ENCODE assay signal across 25 mouse cellular contexts in the genomic region with DNA sequence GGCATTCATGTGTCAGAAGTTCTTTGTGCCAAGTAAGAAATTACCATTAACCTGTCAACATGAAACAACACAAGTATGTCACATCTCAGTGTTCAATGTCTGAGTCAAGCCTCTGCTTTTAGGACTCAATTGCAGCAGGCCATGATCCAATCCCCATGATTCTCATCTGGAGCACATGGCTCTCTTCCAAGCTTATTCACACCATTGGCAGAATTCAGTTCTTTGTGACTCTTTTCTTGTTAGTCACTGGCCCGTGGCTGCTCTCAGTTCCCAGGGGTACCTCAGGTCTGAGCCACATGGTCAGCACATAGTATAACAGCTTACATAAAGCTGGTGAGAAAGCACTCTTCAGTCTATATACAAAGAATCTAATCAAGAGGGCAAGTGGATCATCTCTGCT.
DNase-seq lines count a peak whose midpoint lies in the region; ATAC-seq and TF ChIP-seq lines count a peak whose summit lies in the region.
"Had no signal": no experiment of that assay in that cellular context is flagged by ENCODE, and none has a peak within 500 bp of the region (broad histone marks: within the 10 kb centered on the region; RNA-seq: fewer than 3 reads in every experiment).

No protein-coding gene starts in this region.

- H3K4me2 ChIP-seq in forebrain, embryonic 12.5 days, result no peak overlapping the region
- H3K4me2 ChIP-seq in midbrain, embryonic 11.5 days, result no peak overlapping the region
- no peak overlapping the region for H3K4me2 ChIP-seq in midbrain, postnatal 0 days (ENCODE audit: low read depth, low read length, poor library complexity, severe bottlenecking)
- H3K4me2 ChIP-seq in forebrain, embryonic 16.5 days (ENCODE audit: low read length), result no peak overlapping the region
- H3K4me2 ChIP-seq: heart, embryonic 13.5 days; hindbrain, embryonic 14.5 days had no signal

- H3K27me3 ChIP-seq in forebrain, embryonic 12.5 days, result no peaks in the 10 kb centered on the region
- no peaks in the 10 kb centered on the region for H3K27me3 ChIP-seq in forebrain, embryonic 10.5 days (ENCODE audit: poor library complexity, severe bottlenecking)
- no peaks in the 10 kb centered on the region for H3K27me3 ChIP-seq in midbrain, embryonic 11.5 days (ENCODE audit: control insufficient read depth, insufficient read depth, low read length)
- no peaks in the 10 kb centered on the region for H3K27me3 ChIP-seq in midbrain, postnatal 0 days (ENCODE audit: insufficient read depth, low read length)
- H3K27me3 ChIP-seq in forebrain, embryonic 16.5 days (replicated peaks; ENCODE audit: control insufficient read depth, insufficient read depth, low read length), result no peaks in the 10 kb centered on the region
- H3K27me3 ChIP-seq: CH12.LX; heart, embryonic 13.5 days had no signal

- 58% methylated on average over 1 of the region's 1 CpGs for WGBS in forebrain, embryonic 12.5 days
- WGBS in forebrain, embryonic 10.5 days, result 66% methylated on average over 1 of the region's 1 CpGs
- WGBS in midbrain, embryonic 11.5 days, result 72% methylated on average over 1 of the region's 1 CpGs
- WGBS in midbrain, postnatal 0 days, result 55% methylated on average over 1 of the region's 1 CpGs
- WGBS in forebrain, embryonic 16.5 days, result 23% methylated on average over 1 of the region's 1 CpGs

- DNase-seq in forebrain, embryonic 10.5 days (ENCODE audit: extremely low spot score, low spot score), result no peak
- DNase-seq in midbrain, embryonic 11.5 days (ENCODE audit: low spot score, missing footprints), result peak; percentile 35
- no peak for DNase-seq in midbrain, postnatal 0 days (ENCODE audit: low spot score)
- DNase-seq in urinary bladder, postnatal 36 days (ENCODE audit: low spot score in 2 of 2), result no peak
- DNase-seq: adrenal gland, adult 8-10 months; adrenal gland, postnatal 25 days; B cell, adult 2 months; cerebellum, adult 18-20 months; cerebellum, adult 9-10 months; cerebellum, postnatal 14 days; gastrocnemius, postnatal 25 days; heart, adult 18-20 months; heart, postnatal 14 days; heart, postnatal 4 days; kidney, adult 18-20 months had no signal

- H3K36me3 ChIP-seq in forebrain, embryonic 12.5 days (replicated peaks), result no peaks in the 10 kb centered on the region
- H3K36me3 ChIP-seq in forebrain, embryonic 10.5 days (replicated peaks), result no peaks in the 10 kb centered on the region
- H3K36me3 ChIP-seq in midbrain, embryonic 11.5 days (ENCODE audit: control insufficient read depth, insufficient read depth, low read length), result no peaks in the 10 kb centered on the region
- no peaks in the 10 kb centered on the region for H3K36me3 ChIP-seq in midbrain, postnatal 0 days (ENCODE audit: insufficient read depth, low read length)
- no peaks in the 10 kb centered on the region for H3K36me3 ChIP-seq in forebrain, embryonic 16.5 days (ENCODE audit: control insufficient read depth, insufficient read depth)
- H3K36me3 ChIP-seq: G1E; heart, embryonic 13.5 days had no signal

- ATAC-seq in forebrain, embryonic 12.5 days (ENCODE audit: low FRiP score), result 0 out of 2 replicates have a peak, but pooled peaks have one; percentile 27
- ATAC-seq in midbrain, embryonic 11.5 days (ENCODE audit: low FRiP score), result no peak
- ATAC-seq in midbrain, postnatal 0 days (ENCODE audit: low FRiP score), result no peak
- 0 out of 2 replicates have a peak, but pooled peaks have one; percentile 36 for ATAC-seq in forebrain, embryonic 16.5 days
- ATAC-seq: activated CD4-positive, CD25-positive, alpha-beta regulatory T cell, adult 4 months; hindbrain, postnatal 0 days; inflammation-experienced regulatory T-cells, adult 6 months; intestine, embryonic 16.5 days had no signal

- no peak overlapping the region for H3K27ac ChIP-seq in forebrain, embryonic 12.5 days
- H3K27ac ChIP-seq in forebrain, embryonic 10.5 days, result no peak overlapping the region
- no peak overlapping the region for H3K27ac ChIP-seq in midbrain, embryonic 11.5 days (ENCODE audit: low read depth, low read length)
- no peak overlapping the region for H3K27ac ChIP-seq in midbrain, postnatal 0 days (ENCODE audit: low read depth, low read length)
- H3K27ac ChIP-seq in forebrain, embryonic 16.5 days (ENCODE audit: low read length), result no peak overlapping the region
- H3K27ac ChIP-seq: heart, embryonic 13.5 days; hindbrain, embryonic 14.5 days; hindbrain, postnatal 0 days had no signal

- no peak overlapping the region for H3K4me3 ChIP-seq in forebrain, embryonic 12.5 days (replicated peaks)
- no peak overlapping the region for H3K4me3 ChIP-seq in forebrain, embryonic 10.5 days
- H3K4me3 ChIP-seq in midbrain, embryonic 11.5 days (ENCODE audit: low read depth, low read length), result no peak overlapping the region
- H3K4me3 ChIP-seq in midbrain, postnatal 0 days (ENCODE audit: low read depth, low read length), result no peak overlapping the region
- no peak overlapping the region for H3K4me3 ChIP-seq in forebrain, embryonic 16.5 days (replicated peaks; ENCODE audit: low read length)
- H3K4me3 ChIP-seq: heart, embryonic 13.5 days had no signal

- TF ChIP-seq CTCF in midbrain, postnatal 0 days (IDR thresholded peaks at IDR 0.05), result no peak

- no peaks in the 10 kb centered on the region for H3K4me1 ChIP-seq in forebrain, embryonic 12.5 days
- H3K4me1 ChIP-seq in forebrain, embryonic 10.5 days, result no peaks in the 10 kb centered on the region
- no peaks in the 10 kb centered on the region for H3K4me1 ChIP-seq in midbrain, embryonic 11.5 days (ENCODE audit: control insufficient read depth, insufficient read depth, low read length)
- H3K4me1 ChIP-seq in midbrain, postnatal 0 days (ENCODE audit: insufficient read depth, low read length), result no peaks in the 10 kb centered on the region
- H3K4me1 ChIP-seq in forebrain, embryonic 16.5 days (replicated peaks; ENCODE audit: control insufficient read depth, insufficient read depth, low read length), result no peaks in the 10 kb centered on the region
- H3K4me1 ChIP-seq: heart, embryonic 13.5 days had no signal

- no peaks in the 10 kb centered on the region for H3K9me3 ChIP-seq in forebrain, embryonic 12.5 days
- no peaks in the 10 kb centered on the region for H3K9me3 ChIP-seq in forebrain, embryonic 10.5 days
- no peaks in the 10 kb centered on the region for H3K9me3 ChIP-seq in midbrain, embryonic 11.5 days (ENCODE audit: control insufficient read depth, low read length)
- no peaks in the 10 kb centered on the region for H3K9me3 ChIP-seq in midbrain, postnatal 0 days (ENCODE audit: low read length)
- H3K9me3 ChIP-seq in forebrain, embryonic 16.5 days (ENCODE audit: control insufficient read depth, low read length), result no peaks in the 10 kb centered on the region
- H3K9me3 ChIP-seq: G1E; heart, embryonic 13.5 days had no signal

- no peak overlapping the region for H3K9ac ChIP-seq in forebrain, embryonic 12.5 days
- H3K9ac ChIP-seq in midbrain, embryonic 11.5 days (ENCODE audit: low read length), result no peak overlapping the region
- H3K9ac ChIP-seq in midbrain, postnatal 0 days (replicated peaks; ENCODE audit: low read length, poor library complexity, severe bottlenecking), result no peak overlapping the region
- no peak overlapping the region for H3K9ac ChIP-seq in forebrain, embryonic 16.5 days (replicated peaks; ENCODE audit: low read depth, low read length)
- H3K9ac ChIP-seq: heart, embryonic 13.5 days; hindbrain, embryonic 14.5 days had no signal

Comparison
In these comparisons a context has a peak if more than half of its experiments do, and no peak if none do; other contexts are left out.
1. ATAC-seq: peak in forebrain, embryonic 12.5 days (single experiment) and forebrain, embryonic 16.5 days (single experiment); none in midbrain, embryonic 11.5 days (single experiment) and midbrain, postnatal 0 days (single experiment).